Mouse (Mus musculus) adrenal gland, adult (tissue): ENCODE results near the gene Bak1.

Experiments used
- DNase-seq, 2 experiments: peaks; one replicate each; pipeline ENCODE4 v3.0.0; 2022 to 2023; ENCODE audit warnings: low spot score in 1 of 2; ENCODE audit not compliant: inconsistent age in 2 of 2

Bak1 gene

DNA sequence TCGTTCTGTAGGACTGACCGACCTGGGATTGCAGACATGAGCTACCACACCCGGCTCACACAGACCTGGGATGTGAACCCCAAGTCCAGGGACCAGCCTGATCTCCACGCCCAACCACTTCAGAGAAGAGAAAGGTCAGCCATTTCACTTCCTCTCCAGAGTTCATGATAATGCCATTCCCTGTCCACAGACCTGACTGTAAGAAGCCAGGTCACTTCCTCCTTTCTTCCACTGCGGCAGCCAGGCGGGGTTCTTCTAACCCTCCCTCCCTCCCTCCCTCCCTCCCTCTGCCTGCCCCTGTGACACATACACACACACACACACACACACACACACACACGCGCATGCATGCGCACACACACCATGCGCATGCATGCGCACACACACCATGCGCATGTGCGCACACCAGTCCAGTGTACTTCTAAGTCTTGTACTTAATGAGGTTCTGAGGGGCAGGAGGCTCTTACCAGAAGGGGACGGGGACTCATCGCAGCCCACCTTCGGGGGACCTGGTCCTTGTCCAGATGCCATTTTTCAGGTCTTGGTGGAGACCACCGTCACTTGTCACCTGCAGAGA lies 3.4 kb downstream of the Bak1 start:
- DNase-seq, result peak in 1 of 2 experiments; percentile 25

DNA sequence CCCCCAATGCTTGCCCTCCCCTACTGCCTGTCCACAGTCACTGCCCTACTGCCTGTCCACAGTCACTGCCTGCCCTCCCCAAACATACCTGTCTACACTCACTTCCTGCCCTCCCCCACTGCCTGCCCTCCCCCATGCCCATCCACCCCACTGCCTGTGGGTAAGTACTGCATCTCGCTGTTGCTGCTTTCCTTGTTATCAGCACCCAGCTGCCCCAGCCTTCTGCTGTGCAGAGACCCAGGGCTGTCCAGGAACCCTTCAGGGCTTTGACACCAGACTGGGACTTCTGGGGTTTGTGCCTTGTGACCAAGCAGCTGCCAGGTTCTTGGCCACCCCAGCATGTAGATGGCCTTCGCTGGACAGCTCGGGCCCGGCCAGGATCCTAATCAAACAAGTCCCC lies 5.5 kb downstream of the Bak1 start:
- DNase-seq, result no peak

DNA sequence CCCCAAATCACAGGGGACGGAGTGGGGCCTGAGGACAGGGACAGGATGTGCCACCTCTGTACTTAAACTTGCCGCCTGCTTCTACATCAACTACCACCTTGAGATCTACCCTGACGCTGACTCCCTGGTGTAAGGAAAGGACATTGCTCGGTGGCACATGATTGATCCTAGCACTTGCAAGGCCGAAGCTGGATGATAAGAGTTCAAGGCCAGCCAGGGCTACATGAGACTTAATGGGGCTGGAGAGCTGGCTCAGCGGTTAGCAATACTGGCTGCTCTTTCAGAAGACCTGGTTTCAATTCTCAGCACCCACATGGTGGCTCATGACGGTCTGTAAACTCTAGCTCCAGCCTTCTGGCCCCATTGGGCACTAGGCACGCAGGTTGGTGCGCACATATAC lies 7.1 kb downstream of the Bak1 start:
- peak; percentile 62 to 82 for DNase-seq

DNA sequence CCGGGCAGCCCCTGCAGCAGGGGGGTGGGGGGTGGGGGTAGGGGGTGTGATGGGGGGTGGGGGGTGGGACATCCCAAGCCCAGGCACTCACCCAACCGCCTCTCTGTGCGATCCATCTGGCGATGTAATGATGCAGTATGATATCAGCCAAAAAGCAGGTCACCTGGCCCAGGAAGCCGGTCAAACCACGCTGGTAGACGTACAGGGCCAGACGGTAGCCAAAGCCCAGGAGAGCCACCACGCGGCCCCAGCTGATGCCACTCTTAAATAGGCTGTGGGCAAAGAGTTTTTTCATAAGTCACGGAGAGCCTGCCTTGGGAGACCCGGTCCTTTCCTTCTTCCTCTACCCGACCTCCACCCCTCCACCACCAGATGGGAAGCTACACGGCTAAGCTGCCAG lies 7.7 kb downstream of the Bak1 start:
- DNase-seq, result peak in 1 of 2 experiments; percentile 42

DNA sequence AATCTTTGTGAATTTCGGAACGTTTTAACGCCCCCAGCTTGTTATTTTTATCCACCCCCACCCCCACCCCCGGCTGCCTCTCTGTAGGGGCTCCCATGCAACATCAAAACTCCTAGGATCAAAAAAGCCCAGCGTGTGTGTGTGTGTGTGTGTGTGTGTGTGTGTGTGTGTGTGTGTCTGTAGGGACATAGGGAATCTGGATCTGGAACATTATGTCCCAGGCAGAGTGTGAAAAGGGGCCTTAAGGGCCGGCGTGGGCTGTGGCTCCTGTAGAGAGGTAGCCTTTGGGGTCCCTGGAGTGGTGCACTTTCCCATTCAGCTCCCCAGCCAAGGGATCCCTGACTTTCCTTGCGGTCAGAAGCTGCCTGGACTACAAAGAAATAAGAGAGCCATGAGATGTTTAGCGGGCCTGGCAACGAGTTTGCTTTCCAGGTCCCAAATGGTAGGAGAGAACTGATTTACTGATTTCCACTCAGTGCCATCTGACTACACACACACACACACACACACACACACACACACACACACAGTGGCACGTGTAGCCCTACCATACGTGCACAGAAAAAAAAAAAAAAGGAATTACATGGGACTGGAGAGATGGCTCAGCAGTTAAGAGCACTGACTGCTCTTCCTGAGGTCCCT lies 10.1 kb downstream of the Bak1 start:
- peak in 1 of 2 experiments; percentile 63 for DNase-seq

DNA sequence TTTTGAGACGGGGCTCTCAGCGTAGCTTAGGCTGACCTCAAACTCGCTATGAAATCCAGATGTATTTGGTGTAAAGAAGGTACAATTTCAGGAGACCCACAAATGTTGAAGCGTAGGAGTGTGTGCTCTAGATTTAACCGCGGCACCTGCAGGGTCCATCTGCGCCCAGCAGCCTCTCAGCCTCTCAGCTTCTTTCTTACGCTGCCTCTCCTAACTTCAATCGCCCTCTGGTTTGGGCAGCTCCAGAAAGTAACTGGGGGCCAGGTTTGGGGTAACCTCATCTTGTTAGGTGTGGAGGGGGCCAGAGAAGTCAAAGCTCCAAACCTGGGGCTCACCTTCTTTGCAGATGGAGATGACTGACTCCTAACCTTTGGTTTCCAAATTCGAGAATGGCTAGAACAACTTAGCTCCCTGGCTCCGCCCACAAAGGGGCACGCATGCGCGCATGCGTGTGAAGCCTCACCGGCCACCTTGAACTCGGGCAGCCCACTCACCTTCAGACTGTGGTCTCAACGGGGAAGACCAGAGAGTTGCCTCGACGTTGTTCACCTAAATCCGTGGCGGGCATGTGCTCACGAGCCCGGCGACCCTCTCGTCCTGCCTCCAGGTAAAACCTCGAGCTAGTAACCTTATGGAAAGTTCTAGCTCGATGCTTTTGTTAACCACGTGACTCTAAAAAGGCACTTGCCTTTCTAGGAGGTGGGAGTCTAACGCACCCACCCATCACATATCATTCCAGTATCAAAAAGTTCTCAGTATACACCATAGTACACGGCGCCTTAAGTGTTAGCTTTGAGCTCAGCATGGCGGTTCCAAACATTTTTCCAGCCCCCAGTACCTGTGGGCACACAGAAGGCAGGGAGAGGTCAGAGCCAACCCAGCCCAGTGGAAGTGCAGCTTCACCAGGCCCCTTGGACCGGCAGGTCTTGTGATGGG lies 11.0 kb downstream of the Bak1 start:
- peak; percentile 91 to 97 for DNase-seq

DNA sequence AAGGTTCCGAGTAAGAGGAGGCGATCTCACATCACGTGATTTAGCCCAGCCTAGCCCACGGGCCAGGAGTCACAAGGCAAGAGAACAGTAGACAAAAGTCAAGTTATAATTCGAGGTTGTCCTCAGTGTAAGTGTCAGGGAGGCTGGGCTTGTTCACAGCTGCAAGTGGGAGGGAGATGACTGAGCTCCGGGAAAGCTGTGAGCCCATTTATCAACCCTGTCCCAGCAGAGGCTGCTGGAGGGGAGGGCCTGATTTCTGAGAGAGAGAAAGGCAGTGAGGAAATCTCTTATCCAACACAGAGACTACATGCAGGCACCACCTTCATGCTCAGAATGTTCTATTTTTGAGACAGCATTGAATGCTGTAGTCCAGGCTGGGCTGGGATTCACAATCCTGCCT lies 15.9 kb downstream of the Bak1 start:
- DNase-seq, result no peak

DNA sequence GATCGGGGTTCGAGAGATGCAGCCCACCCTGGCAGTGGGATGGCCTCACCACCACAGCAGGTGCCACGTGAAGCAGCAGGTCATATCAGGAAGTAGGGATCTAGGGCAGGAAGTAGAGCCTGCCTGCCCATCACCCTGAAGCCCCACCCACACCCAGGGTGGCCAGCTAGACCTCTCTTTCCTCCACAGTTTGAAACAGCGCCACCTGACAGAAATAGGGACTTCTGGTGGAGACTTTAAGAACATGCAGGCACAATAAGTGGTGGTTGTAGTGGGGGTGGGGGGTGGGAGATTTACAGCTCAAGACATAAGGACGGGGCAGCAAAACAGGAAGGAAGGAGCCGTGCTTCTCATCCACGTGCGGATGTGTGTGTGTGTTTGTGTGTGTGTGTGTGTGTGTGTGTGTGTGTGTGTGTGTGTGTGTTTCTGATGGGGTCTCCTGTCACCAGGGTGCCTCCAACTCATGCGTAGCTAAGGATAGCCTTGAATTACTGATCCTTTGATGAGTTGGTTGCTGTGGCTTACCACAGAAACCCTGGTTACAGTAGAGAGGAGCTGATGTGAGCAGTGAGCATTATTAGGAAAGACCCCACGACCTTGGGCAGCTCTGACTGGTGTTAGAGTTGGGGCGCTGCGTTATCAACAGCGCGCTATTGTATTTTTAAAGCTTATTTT lies 16.7 kb downstream of the Bak1 start:
- no peak for DNase-seq

DNA sequence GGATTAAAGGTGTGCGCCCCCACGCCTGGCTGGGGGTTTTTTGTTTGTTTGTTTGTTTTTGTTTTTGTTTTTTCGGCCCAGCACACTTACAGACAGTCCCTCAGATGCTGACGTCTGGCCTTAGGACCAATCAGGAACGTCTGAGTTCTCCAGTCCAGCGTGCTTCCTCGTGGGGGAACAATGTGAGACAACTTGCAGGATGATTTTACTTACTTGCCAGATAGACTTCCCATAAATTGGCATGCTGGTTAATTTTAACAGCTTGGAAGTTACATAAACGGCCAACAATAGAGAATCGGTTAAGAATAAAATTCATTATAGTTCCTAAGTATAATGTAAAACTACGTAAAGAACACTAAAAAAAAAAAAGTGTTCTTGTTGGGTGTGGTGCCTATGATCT lies 17.6 kb downstream of the Bak1 start:
- DNase-seq, result no peak

DNA sequence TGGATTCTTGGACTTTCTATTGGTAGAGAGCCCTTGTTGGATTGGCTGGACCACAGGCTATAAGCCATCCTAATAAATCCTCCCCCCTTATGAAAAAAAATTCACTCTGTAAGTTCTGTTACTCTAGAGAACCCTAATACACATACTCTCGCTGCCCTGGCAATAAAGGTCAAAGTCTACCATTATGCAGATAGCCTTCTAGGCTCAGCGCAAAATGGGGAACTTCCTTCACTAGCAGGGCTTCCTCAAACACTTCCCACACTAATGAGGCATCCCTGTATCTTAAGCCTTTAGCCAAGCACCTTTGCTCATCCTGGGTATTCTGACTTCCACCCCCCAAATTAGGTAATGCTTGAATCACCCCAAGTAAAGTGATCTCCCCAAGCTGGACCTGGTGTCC lies 20.5 kb downstream of the Bak1 start:
- DNase-seq, result no peak

DNA sequence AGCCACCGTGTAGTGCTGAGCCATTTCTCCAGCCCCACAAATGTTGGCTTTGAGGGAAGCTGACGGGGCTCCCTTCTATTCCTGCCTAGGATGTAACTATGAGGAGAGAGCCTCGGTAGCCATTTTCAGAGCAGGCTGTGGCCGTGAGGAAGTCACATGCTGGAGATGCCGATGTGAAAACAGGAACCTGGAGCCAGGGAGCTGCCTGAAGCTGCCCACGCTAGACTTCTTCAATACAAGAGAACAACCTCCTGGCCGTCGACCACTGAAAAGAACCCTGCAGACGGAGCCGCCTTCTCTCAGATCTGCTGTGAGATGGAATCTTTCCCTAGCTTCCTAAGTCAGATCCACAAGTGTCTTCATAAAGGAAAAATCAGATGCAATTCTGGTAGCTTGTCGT lies 23.2 kb downstream of the Bak1 start:
- DNase-seq, result peak in 1 of 2 experiments; percentile 16

DNA sequence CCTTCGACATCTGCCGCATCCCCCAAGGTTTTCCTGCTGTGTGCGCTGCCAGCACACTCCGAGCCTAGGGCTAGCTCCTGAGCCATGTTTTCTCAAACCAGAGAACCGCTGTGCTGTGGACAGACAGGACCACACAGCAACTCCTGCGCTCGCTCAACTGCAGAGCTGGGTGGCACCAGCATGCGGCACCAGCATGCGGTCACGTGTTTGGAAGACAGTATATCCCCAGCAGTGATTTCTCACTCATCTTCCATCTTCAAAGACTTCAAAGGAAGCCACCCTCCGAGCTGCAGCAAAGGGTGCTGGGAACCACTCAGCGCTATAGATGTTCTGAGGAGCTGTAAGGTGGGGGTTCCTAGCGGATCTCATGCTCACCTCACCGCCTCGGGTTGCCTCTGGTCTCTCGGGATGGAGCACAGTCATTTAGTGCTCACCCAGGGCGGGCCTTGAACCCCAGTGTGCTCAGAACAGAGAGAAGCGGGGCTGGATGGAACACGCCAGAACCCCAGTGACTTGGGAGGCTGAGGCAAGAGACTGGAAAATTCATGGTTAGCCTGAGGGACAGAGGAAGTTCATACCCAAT lies 23.8 kb downstream of the Bak1 start:
- DNase-seq, result no peak

DNA sequence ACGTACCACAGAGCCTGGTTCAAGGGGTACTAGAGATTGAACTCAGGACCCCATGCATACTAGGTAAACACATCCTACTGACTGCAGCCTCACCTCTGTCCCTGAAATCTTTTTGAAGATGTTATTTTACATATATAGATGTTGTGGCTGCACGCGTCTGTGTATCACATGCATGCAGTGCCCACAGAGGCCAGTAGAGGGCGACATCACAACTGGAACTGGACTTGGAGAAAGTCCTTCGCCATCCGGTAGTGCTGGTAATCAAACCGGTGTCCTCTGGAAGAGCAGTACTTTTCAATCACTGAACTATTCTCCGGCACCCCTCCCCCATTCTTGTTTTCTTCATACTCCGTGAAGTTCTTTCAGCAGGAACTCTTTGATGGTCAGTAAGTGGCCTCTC lies 24.4 kb downstream of the Bak1 start:
- DNase-seq, result peak; percentile 62 to 84

DNA sequence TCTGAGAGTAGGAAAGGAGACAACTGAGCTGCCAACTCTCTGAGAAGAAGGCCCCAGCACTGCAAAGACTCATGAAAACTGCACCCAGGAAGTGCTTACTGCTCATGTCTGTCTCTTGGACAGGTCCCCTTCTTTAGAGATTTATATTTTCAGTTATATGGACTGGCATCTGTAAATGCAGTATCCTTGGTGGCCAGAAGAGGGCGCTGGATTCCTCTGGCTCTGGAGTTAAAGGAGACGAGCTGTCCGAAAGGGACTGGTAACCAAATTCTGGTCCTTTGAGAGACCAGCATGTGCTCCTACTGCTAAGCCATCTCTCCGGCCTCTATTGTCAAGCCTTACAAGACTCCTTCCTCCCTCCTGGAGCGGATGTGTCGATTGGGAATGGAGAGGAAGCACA lies 26.9 kb downstream of the Bak1 start:
- DNase-seq, result peak in 1 of 2 experiments; percentile 57

DNA sequence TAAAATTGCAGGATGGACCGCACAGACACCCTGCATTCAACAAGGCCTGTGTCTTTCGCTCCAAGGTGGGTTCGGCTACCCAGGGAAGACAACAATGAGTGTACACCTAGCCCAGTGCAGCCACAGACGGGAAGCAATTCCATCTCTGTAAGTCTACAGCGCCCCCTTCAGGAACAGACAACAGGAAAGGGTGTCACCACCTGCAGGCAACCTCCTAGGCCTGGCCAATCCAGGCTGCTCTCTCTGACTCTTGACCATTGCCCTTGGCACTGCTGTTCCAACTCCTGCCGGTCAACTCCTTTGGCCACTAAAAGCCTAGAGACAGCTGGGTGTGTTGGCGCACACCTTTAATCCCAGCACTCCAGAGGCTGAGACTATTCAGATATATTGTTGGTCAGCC lies 27.7 kb downstream of the Bak1 start:
- peak in 1 of 2 experiments; percentile 60 for DNase-seq

DNA sequence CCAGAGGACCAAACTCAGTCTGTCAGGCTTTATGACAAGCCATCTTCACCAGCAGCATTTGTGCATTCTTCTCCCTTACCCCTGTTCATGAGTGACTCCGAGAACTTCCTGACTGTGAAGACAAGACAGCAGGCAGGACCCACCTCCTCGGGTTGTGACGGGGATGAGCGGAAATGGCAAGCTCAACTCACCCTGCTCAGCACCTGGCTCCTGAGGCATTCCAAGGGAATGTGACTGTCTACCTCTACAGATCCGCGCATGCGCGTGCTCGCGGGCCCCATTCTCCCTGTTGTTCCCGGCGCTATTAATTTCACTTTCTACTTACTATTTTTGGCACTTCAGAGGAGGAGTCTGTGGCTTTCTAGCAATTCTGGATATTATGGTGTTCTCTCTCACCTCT lies 28.8 kb downstream of the Bak1 start:
- peak in 1 of 2 experiments; percentile 30 for DNase-seq

DNA sequence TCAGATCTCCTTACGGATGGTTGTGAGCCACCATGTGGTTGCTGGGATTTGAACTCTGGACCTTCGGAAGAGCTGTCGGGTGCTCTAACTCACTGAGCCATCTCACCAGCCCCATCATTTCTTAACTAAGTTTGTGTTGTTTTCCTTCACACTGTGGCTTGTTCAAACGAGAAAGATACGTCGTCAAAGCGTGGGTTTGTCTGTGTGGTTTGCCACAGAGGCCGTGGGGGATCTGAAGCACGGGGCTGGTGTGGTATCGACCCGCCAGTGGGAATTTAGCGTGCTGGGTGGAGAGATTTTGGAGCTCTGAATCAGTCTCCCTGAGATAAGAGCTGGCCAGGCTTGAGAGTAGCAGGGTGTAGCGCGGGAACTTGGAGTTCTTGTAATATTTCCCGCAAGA lies 30.5 kb downstream of the Bak1 start:
- no peak for DNase-seq

DNA sequence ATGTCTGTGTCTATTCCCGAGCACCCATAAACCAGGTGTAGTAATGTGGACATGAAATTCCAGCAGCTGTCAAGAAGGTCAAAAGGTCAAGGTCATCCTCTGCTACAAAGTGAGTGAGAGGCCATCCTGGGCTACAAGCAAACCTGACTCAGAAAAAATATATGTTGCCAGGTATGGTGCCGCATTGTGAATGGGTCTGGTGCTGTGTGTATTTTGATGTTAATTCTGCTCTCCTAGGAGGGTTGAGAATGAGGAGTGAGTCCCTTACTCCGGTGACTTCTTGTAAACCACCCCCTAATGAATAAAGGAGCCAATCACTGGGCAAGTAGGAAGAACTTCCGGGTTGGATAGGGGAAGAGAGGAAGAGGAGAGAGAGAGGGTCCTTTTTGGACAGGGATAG lies 31.1 kb downstream of the Bak1 start:
- DNase-seq, result no peak

DNA sequence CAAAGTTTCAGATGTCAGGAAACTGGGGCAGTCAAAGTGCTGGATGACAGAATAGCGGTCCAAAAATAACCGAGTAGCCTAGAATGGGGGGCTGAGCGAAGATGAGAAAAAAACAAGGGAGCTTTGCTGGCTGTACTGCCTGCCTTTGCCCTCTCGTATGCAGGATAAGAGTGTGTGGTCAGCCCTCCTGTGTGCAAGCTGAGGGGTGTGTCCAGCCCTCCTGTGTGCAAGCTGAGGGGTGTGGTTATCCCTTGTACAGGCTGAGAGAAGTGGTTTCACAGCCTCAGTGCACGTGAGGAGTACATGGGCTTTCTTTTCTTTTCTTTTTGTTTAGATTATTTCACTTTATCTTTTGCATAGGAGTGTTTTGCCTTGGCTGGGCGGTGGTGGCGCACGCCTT lies 33.2 kb downstream of the Bak1 start:
- peak in 1 of 2 experiments; percentile 12 for DNase-seq

DNA sequence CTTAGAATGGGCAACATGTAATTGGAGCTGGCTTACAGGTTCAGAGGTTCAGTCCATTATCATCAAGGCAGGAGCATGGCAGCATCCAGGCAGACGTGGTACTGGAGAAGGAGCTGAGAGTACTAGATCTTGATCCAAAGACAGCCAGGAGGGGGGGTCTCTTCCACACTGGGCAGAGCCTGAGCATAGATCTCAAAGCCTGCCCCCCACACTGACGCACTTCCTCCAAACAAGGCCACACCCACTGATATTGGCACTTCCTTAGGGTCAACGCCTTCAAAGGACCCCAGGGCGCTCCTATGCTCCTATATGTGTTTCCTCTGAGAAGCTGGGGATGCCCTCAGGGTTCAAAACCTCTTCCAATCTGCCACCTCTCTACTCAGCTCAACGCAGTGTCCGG lies 33.8 kb downstream of the Bak1 start:
- peak in 1 of 2 experiments; percentile 15 for DNase-seq

DNA sequence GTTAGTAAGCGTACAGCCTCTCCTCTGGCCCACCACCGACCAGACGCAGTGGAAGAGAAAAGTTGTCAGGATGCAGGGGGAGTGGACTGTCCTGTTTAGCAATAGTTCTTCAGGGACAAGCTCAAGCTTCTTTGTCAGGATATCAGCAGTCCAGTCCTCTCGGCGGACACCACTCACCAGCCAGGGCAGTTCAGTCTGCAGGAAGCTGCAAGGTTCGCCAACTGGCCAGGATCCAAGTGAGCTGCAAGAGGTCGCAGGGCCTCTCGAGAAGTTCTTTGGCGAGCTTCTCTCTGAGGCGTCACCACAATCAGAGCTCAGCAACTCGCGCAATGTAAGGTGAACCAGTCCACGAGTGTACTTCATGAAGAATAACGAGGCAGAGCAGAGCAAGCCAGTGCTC lies 34.4 kb downstream of the Bak1 start:
- DNase-seq, result peak; percentile 44 to 76
